Mouse (Mus musculus) neural tube, embryonic 11.5 days (tissue): ENCODE measurements around the gene Kdelr3. TPM values are rescaled to one million over a fixed set of nuclear protein-coding genes. Genes with fewer than 3 reads are reported as not detected.
A peak's percentile ranks its signal among the peaks of the same experiment; 100 is the strongest.

ENCODE experiments used
- ATAC-seq: fragments of 200-750 bp; cut with Nextera tagmentation; 2 replicates; pipeline ENCODE4 v1.8.0; 2017; ENCODE audit warnings: moderate number of reproducible peaks, mild to moderate bottlenecking, moderate TSS enrichment, moderate library complexity; ENCODE audit not compliant: insufficient read depth, low FRiP score, low TSS enrichment
- DNase-seq: peaks from one replicate; pipeline ENCODE4 v3.0.0-alpha.2; 2015; ENCODE audit warnings: low spot score
- H3K27ac ChIP-seq: fragments of 300-500 bp; sonication (generic); 2 replicates; pipeline ENCODE4 v1.5.1; 2014; ENCODE audit warnings: low read depth, mild to moderate bottlenecking, low read length
- H3K27me3 ChIP-seq: fragments of 300-500 bp; sonication (generic); 2 replicates; pipeline ENCODE4 v1.6.1; 2014; ENCODE audit warnings: mild to moderate bottlenecking, low read length, mixed read lengths; ENCODE audit not compliant: control insufficient read depth, insufficient read depth
- H3K36me3 ChIP-seq: fragments of 300-500 bp; sonication (generic); 2 replicates; pipeline ENCODE4 v1.6.1; 2014; ENCODE audit warnings: mild to moderate bottlenecking, low read length, moderate library complexity, mixed read lengths; ENCODE audit not compliant: control insufficient read depth, insufficient read depth
- H3K4me1 ChIP-seq: fragments of 300-500 bp; sonication (generic); 2 replicates; pipeline ENCODE4 v1.6.1; 2014; ENCODE audit warnings: low read length, mixed read lengths; ENCODE audit not compliant: control insufficient read depth, insufficient read depth
- H3K4me2 ChIP-seq: fragments of 300-500 bp; sonication (generic); 2 replicates; pipeline ENCODE4 v1.6.1; 2014; ENCODE audit warnings: low read depth, mild to moderate bottlenecking, moderate library complexity
- H3K4me3 ChIP-seq: fragments of 300-500 bp; sonication (generic); 2 replicates; pipeline ENCODE4 v1.5.1; 2014; ENCODE audit warnings: low read depth, low read length
- H3K9ac ChIP-seq: fragments of 300-500 bp; sonication (generic); 2 replicates; pipeline ENCODE4 v1.6.1; 2014; ENCODE audit warnings: mild to moderate bottlenecking, low read length
- H3K9me3 ChIP-seq: fragments of 300-500 bp; sonication (generic); 2 replicates; pipeline ENCODE4 v1.6.1; 2016; ENCODE audit warnings: low read length; ENCODE audit not compliant: control insufficient read depth
- WGBS: fragments of 180-500 bp; shearing (Covaris S2); extraction: QIAGEN DNeasy Blood & Tissue Kit; methylation state at CpG from one replicate; pipeline ENCODE4 v1.1.7; 2014; 5-methylcytosine and 5-hydroxymethylcytosine counted together
- polyA plus RNA-seq: library from polyadenylated mRNA; unstranded; fragments of >200 nt; fragmentation: Nextera tagmentation; extraction: Ambion mirVana; gene quantifications from 2 replicates; pipeline ENCODE4 v1.2.1, GENCODE M21; 2014

Gene Kdelr3
- polyA plus RNA-seq, result 12.1 and 16.9 TPM in 2 replicates

DNA sequence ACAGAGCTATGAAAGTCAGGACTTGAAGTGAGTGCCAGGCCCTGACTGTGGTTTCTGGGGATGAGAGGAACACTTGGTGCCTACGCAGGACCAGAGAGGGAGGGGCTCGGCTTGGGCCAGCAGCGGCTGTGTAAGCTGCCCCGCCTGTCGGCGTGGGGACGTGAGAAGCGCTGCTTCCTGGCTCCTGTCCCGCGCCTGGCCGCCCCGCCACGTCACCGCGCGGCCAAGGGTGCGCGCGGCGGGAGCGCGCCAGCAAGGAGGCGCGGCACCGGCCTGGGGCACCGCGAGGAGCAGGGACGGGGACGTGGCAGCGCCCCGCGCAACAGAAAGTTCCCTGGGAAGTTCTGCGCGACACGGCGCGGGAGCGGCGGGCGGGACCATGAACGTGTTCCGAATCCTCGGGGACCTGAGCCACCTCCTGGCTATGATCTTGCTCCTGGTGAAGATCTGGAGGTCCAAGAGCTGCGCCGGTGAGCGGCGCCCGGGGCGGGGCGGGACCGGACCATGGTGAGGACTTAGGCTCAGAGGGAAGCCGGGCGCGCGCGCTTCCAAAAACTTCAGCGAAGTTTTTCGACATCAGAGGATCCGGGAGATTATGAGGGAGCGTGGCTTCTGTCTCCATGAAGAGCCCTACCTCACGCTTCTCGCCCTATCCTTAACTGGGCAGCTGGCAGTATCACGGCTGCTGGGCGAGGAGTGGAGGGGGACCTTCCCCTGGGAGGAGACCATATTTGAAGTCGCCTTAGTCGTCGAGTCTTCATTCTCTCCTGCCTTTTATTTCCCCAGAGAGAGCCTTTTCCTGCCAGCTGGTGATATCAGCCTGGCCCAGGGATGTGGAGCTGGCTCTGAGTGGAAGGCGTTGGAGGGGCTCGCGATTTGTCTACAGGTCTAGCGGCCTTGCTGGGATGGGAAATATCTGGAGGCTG, at the start of gene Kdelr3:
Gene Kdelr3 (plus strand): TSS at position 241 of the 926 bp plus-strand sequence.
- Histone ChIP-seq H3K27me3 (peaks cover 64% of the 10 kb centered on the region), H3K9me3 (no peaks in the 10 kb centered on the region), H3K36me3 (no peaks in the 10 kb centered on the region), H3K9ac (peak within 1 kb of the TSS; percentile 46), H3K4me2 (peak within 1 kb of the TSS; percentile 82), H3K27ac (no peak within 1 kb of the TSS), H3K4me1 (peaks cover 5% of the 10 kb centered on the region; the same call in 1 of the 2 replicates), H3K4me3 (peak within 1 kb of the TSS; percentile 44)
- WGBS, result 2% methylated on average over 68 of the region's 71 CpGs
- DNase-seq (peak; percentile 71), ATAC-seq (no peak)

DNA sequence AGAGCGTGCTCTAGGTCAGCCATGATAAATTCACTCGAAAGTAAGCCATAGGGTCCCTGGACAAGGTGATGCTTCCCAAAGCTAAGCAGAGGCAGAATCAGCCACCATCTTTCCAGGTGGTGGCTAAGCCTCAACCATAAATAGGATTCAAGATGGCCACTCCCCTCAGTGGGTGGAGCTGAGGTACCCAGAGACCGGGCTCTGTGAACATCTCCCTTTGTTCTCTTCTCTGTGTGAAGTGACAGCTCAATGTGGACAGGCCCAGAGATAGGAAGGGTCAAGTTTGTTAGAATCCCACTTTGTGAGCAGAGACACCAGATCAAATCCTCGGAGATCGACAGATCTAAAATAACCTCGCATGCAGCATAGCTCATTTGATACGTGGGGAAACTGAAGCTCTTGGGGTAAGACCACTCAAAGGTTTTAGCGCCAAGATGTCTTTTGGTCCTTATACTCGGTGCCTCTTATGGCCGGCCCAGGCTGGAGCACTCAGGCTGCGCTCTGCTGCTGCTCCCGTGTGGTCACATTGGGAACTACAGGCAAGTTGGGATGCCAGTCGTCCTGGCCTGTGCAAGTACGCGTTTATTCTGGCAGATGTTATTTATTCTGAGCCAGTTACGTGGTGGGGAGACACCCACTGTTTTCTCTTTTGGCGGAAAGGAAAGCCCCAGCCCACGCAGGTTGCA, 49.5 kb upstream of the Kdelr3 start:
- no peaks in the 10 kb centered on the region for H3K9me3 ChIP-seq
- H3K27ac ChIP-seq, result no peak overlapping the region
- no peaks in the 10 kb centered on the region for H3K36me3 ChIP-seq
- H3K4me3 ChIP-seq, result no peak overlapping the region
- WGBS, result 7% methylated on average over 18 of the region's 18 CpGs
- peak; percentile 85 for DNase-seq
- no peak overlapping the region; the same call in 1 of the 2 replicates for H3K9ac ChIP-seq
- peak; percentile 31; the same call in 1 of the 2 replicates for ATAC-seq
- H3K27me3 ChIP-seq, result no peaks in the 10 kb centered on the region
- H3K4me2 ChIP-seq, result peak overlapping the region; percentile 4; the same call in 1 of the 2 replicates
- H3K4me1 ChIP-seq, result no peaks in the 10 kb centered on the region; the same call in 1 of the 2 replicates

DNA sequence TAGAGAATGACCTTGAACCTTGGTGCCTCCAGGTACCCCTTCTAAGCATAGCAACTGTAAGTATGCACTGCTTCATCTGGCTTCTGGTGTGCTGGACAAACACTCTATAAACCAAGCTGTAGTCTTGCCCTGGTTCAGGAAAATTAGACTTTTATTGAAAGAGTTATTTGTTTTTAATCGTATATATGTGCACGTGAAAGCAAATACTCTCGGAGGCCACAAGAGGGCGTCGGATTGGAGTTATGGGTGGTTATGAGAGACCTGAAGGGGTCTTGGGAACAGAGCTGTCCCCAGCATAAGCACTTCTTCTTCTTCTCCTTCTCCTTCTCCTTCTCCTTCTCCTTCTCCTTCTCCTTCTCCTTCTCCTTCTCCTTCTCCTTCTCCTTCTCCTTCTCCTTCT, 46.6 kb upstream of the Kdelr3 start:
- WGBS, result 70% methylated on average over 5 of the region's 5 CpGs

DNA sequence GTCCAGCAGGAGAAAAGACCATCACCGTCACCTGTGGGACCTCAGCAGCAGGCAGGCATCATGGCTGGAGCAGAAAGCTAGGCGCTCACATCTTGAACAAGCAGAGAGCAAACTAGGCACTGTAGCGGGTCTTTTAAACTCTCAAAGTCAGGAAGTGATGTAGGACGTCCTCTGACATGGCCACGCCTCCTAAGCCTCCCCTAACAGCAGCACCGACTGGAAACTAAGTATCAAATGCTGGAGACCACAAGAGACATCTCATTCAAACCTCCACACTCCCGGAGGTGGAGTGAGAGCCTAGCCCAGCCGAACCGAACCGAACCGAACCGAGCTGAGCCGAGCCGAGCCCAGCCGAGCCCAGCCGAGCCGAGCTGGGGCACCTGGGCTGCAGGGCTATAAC, 45.6 kb upstream of the Kdelr3 start:
- Histone ChIP-seq H3K27me3 (no peaks in the 10 kb centered on the region), H3K4me3 (no peak overlapping the region), H3K36me3 (no peaks in the 10 kb centered on the region), H3K9ac (no peak overlapping the region), H3K4me2 (peak overlapping the region; percentile 17; the same call in 1 of the 2 replicates), H3K4me1 (no peaks in the 10 kb centered on the region; the same call in 1 of the 2 replicates), H3K9me3 (no peaks in the 10 kb centered on the region), H3K27ac (no peak overlapping the region)
- ATAC-seq, result no peak
- DNase-seq, result no peak
- 31% methylated on average over 17 of the region's 17 CpGs for WGBS

More for the DNA sequence above, 46.6 kb upstream of the Kdelr3 start:
- no peaks in the 10 kb centered on the region for H3K27me3 ChIP-seq
- no peaks in the 10 kb centered on the region for H3K9me3 ChIP-seq
- no peak overlapping the region for H3K9ac ChIP-seq
- H3K4me3 ChIP-seq, result no peak overlapping the region
- ATAC-seq, result no peak
- no peak overlapping the region for H3K27ac ChIP-seq
- no peaks in the 10 kb centered on the region; the same call in 1 of the 2 replicates for H3K4me1 ChIP-seq
- H3K4me2 ChIP-seq, result no peak overlapping the region
- H3K36me3 ChIP-seq, result no peaks in the 10 kb centered on the region
- no peak for DNase-seq

DNA sequence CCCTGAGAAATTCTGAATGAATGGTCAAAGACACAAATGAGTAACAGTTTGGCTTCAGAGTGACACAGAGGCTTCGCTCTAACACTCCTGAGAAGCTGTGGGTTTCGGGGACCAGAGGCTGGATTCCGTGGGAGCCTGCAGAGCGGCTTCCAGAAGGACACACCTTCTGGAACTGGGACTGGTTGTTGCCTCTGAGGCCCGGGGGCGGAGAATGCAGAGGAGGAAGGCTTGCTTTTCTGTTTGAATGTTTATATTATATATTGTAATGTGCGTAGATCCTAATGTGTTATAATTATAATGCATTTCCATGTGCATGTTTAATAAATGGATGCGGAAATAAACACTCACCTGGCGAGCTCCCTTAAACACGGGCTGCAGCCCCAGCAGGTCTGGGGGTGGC, 45.1 kb upstream of the Kdelr3 start:
- H3K4me2 ChIP-seq, result no peak overlapping the region; the same call in 1 of the 2 replicates
- H3K9ac ChIP-seq, result no peak overlapping the region
- no peak for DNase-seq
- H3K4me1 ChIP-seq, result no peaks in the 10 kb centered on the region; the same call in 1 of the 2 replicates
- no peak overlapping the region for H3K4me3 ChIP-seq
- no peaks in the 10 kb centered on the region for H3K36me3 ChIP-seq
- no peak for ATAC-seq
- H3K27ac ChIP-seq, result no peak overlapping the region
- no peaks in the 10 kb centered on the region for H3K27me3 ChIP-seq
- no peaks in the 10 kb centered on the region for H3K9me3 ChIP-seq
- WGBS, result 47% methylated on average over 10 of the region's 10 CpGs

DNA sequence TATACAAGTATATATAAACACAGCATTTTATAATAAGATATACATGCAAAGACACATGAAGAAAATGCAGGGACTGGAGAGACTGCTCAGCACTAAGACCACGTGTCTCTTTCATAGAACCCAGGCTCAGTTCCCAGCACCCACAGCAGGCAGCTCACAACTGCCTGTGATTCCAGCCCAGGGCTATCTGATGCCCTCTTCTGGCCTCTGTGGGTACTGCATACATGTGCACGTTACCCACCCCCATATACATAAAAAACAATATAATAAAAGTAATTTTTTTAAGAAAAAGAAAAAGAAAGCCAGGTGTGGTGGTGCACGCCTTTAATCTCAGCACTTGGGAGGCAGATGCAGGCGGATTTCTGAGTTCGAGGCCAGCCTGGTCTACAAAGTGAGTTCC, 43.2 kb upstream of the Kdelr3 start:
- ATAC-seq (no peak), DNase-seq (no peak)
- H3K4me1 ChIP-seq, result no peaks in the 10 kb centered on the region; the same call in 1 of the 2 replicates
- H3K9ac ChIP-seq, result no peak overlapping the region
- no peak overlapping the region for H3K4me2 ChIP-seq
- H3K36me3 ChIP-seq, result no peaks in the 10 kb centered on the region
- WGBS, result 87% methylated on average over 5 of the region's 5 CpGs
- H3K9me3 ChIP-seq, result no peaks in the 10 kb centered on the region
- no peak overlapping the region for H3K27ac ChIP-seq
- no peaks in the 10 kb centered on the region for H3K27me3 ChIP-seq
- no peak overlapping the region for H3K4me3 ChIP-seq

DNA sequence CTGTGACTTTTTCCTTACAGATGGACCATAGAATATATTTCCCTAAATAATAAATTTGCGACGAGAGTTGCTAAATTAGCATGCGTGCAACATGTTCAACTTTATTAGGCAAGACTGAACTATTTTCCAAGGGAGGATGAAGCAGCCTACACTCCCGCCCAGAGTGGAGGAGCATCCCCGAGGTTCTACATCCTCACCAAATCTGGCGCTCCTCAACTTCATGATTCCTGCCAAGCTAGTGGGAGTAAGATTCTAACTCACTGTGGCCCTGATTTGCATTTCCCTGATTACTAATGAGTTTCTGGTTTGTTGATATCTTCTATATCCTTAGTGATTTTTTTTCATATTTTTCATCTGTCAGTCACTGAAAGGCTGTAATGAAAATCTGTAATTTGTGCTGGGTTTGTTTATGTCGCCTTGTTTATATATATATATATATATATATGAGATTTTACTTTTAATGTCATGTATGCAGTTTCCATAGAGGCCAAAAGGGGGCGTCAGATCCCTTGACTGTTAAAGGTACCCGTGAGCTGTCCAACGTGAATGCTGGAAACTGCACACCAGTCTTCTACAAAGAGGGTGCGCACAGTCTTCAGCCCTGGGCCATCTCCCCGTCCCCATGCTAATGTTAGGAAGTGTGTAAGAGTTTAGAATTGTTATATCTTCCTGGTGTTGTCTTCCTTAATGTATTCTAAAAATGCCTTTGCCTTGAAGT, 42.4 kb upstream of the Kdelr3 start:
- Histone ChIP-seq H3K27me3 (no peaks in the 10 kb centered on the region), H3K9ac (no peak overlapping the region), H3K4me1 (no peaks in the 10 kb centered on the region; the same call in 1 of the 2 replicates), H3K4me2 (no peak overlapping the region), H3K4me3 (no peak overlapping the region), H3K36me3 (no peaks in the 10 kb centered on the region), H3K27ac (no peak overlapping the region), H3K9me3 (no peaks in the 10 kb centered on the region)
- no peak for DNase-seq
- ATAC-seq, result no peak
- WGBS, result 55% methylated on average over 12 of the region's 12 CpGs

DNA sequence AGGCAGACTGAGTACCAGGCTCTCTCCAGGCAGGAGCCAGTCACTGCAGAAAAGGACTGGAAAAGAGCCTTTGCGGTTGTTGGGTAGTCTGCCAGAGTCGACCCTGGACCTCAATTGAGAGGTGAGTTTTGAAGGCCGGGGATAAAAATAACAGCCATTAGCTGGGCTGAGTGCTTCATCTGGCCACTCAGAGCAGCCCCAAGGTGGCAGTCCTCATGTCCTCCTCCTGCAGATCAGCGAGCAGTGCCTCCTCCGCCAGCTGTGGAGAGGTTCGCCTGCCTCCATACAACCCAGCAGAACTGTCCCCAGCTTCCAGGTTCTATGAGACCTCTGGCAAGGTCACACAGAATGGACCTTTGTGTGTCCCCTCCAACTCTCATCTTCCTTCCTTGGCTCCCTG, 39.0 kb upstream of the Kdelr3 start:
- 57% methylated on average over 6 of the region's 6 CpGs for WGBS
- ATAC-seq (no peak), DNase-seq (no peak)
- no peaks in the 10 kb centered on the region for H3K9me3 ChIP-seq
- no peak overlapping the region for H3K9ac ChIP-seq
- H3K27me3 ChIP-seq, result 0 out of 2 replicates have a peak, but pooled peaks cover 3% of the 10 kb centered on the region
- no peaks in the 10 kb centered on the region for H3K4me1 ChIP-seq
- H3K4me2 ChIP-seq, result no peak overlapping the region
- no peak overlapping the region for H3K4me3 ChIP-seq
- H3K36me3 ChIP-seq, result no peaks in the 10 kb centered on the region
- H3K27ac ChIP-seq, result no peak overlapping the region
